Mouse (Mus musculus) kidney, adult 18-20 months (tissue): ENCODE results near the gene Pstpip1.

Experiments
- DNase-seq: peaks from one replicate; pipeline ENCODE4 v3.0.0; 2021

Gene Pstpip1

DNA sequence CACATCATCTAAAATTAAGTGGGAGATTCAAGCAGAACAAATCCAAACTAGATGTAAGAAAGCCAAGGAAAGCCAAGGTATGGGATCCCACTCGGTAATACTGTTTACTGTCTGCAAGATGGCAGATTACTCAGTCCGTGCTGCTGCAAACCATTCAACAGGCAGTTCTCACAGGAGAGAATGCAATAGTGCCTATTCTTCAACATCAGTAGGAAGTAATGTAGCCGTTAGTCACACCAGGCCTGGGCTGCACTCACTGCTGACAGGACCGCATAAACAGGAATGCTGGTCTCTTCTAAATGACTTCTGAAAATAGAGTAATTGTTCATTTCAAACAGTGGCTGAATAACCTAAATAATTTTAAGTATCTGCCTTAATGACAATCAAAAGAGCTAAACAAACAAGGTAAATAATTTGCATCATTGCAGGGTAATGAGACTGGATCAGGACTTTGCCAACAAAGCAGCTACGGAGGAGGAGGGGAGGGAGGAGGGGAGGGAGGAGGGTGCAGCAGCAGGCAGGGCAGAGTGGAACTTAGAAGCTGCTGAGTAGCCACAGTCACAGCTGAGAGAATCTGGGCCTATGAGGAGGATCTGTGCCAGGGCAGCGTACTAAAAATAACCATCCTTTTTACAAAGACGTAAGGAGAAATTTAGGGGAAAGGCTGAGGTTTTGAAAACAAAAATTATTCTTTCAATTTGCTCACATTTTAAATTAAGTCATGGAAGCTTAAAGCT, 62.2 kb downstream of the Pstpip1 start:
- peak; percentile 39 for DNase-seq

DNA sequence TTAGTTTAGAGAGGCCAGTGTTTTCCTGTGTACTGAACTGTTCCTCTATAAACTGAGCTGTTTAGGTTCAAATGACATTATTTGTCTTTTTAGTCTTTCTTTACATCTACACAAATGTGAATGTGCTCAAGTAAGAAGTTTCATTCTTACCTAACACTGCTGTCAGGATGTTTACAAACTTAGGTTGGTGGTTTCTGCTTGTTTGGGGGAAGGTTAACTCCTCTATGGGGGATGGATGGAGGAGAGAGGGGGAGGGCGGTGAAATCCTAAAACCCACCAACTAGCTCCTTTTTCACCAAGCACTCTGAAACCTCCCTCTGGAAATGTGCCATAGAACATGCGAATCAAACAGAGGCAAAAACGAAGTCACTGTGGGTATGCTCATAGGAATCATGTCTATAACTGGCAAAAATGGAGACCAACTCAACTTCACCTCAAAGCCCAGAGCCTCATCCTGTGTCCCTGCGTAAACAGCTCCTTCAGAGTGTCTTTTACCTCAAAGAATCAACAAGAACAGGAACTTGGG, 62.8 kb downstream of the Pstpip1 start:
- no peak for DNase-seq

DNA sequence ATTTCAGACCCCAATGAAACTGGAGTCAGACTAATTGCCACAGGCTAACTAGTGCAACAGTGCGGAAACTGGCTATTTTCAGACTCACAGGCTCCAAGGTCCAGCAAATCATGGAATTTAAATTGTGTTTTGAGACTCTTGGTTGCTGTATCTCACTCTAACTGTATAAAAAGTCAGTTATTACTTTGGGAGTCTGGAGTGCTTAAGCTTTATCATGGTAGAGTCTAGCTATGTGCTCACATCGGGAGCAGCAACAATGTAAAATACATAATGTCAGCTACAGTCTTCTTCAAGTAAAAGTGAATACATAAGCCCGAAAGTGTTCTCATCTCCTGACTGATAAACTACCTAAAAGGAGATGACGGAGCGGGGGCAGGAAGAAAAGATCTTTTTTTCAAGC, 64.8 kb downstream of the Pstpip1 start:
- no peak for DNase-seq

DNA sequence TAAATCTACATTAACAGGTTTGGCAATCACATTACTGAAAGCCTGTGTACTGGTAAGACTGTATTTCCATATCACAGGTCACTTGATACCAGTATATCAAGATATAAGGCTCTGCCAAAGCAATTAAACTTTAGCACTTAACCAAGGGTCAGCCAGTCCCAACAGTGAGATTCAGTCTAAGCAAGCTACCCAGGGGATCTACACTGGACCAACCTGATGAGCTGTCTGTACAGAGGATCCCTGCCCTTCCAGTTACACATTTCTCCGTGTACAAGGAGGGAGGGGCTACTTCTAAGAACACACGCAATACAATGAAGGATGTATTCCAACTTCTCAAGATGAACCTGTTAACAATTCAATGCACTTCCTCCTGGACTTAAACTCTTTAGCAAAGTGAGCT, 68.3 kb downstream of the Pstpip1 start:
- no peak for DNase-seq

DNA sequence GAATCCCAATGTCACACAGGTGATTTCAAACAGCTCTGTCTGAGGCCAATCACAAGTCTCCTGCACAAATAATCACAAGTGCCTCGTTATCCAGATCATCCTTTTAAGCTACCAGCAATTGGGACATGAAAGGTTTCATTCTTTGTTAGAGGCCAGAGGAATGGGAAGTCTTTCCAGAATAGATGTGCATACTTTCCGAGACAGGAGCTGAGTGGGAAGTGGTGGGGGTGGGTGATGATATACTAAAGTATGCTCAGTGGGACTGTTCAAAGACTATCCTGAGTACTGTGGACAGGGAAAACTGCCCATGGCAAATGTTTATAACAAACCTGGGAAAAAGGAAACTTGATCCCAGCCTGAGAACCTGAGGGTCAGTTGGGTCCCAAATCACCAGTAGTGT, 69.7 kb downstream of the Pstpip1 start:
- DNase-seq, result no peak

DNA sequence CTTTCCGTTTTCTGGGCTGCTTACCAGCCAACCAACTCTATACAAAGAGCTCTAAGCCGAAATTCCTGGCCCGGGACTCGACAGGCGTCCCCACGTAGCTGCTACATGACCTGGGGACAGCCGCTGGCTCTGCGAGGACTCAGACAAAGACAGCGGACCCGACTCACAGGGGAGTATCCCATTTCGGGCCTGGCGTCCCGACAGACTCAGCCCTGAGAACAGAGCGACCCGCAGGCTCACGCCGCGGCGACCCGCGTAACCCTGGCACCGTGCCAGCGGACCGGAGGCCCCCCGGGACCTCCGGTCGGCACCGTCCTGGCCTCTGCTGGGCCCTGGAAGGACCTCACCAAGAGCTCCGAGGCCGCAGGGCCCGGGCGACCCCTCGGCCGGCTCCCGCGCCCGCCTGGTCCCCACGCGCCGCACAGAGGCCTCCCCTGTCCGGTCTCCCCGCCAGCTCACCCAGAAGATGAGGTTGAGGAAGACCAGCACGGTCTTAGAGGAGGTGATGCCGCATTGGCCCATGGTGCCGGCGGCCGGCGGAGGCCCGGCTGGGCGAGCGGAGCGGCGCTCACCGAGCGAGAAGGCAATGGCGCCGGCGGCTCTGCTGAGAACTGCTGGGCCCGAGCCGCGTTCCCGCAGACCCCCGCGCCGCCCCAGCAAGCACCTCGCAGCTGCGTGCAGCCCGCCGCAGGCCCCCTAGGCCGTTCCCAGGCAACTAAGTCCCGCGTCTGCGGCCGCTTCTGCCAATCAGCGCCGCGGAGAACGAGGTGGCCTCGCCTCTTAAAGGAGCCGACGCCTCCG, 70.8 kb downstream of the Pstpip1 start:
- DNase-seq, result peak; percentile 90

DNA sequence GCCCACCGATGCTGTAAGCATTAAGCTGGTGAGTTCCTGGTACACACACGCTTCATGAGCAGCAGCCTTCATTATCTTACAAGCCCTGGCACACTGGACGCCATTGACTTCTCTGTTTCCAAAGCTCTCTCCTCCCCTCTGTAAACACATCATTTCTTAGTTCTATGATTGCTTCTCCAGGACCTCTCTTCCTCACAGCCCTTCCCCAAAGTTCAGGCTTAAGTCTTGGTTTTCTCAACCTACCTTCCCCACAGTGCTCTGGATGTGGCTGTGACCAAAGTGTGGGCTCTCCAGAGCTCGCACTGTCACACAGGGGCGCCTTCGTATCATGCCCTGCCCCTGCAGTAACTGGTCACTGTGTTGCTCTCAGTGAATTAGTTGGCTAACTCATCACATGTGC, 75.6 kb downstream of the Pstpip1 start, which contains the start of gene Tspan3:
Gene Tspan3 (minus strand): TSS at position 101 of the 400 bp plus-strand sequence.
- no peak for DNase-seq

DNA sequence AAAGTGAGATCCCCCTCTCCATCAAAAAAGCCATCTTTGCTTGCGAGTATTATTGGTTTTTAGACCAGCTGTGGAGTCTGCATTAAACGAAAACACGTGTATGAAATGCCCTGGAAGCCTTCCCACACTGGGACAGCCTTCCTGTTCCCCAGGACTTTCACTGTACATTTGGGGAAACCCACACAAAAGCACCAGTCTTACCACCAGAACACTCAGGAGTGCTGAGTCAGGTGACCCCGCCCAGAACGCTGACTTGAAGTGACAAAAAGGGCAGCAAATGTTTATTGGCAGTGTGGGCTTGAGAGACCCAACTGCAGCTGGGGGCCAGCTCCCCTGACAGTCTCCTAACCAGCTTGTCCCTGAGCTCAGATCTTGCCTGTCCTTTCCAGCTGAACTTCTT, 76.4 kb downstream of the Pstpip1 start:
- no peak for DNase-seq

DNA sequence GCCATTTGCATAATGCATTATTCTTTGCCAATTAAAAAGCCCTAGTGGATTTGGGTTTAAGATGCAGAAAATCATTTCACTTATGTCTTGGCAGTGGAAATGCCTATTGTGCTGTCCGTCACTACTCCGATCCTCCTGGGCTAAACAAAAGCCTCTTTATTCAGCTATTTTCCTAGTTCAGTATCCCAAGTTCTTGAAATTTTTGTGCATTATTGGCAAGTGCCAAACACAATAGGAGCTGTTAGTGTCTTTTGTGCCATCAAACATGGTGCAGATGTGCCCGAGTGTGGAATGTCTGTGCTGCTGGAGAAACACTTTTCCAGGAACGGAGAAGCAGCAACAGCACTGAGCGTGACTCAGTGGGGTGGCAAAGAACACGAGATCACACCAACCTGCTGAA, 77.9 kb downstream of the Pstpip1 start:
- DNase-seq, result no peak

DNA sequence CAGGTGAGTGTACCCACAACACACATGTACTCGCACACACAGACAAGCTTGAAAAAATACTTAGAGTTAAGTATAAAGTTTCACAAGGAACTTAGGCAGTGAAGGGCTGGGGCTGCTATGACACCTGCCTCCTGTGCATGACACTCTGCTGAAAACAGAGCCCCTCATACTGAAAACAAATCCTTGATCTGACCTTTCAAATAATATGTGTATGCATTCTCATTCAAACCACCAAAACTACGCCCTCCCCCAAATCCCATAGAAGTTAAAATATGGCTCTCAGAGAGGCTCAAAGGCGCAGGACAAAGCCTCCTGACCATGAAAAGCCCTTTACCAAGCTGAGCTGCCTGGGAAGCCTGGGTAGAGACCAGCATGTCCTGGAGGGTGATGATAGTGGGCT, 85.6 kb downstream of the Pstpip1 start:
- DNase-seq, result no peak

DNA sequence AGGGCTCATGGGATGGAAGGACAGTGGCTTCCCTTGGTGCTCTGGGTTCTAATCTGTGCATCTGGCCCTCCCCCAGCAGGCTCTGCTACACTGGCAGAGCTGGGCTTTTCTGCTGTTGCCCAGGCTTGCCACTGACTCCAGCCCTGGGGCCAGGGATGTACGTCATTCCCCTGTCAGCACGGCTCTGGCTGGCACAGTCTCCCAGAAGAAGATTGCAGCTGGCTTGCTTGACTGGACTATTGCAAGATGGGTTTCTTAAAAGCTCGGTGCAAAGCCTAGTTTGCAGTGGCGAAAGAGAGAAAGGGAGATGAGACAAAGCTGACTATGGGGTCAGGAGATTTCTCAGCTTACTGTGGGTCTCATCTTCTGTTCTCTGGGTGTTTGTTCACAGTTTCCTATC, 87.6 kb downstream of the Pstpip1 start:
- DNase-seq, result no peak
